Mouse (Mus musculus): ENCODE results near the gene Trmt13. TPM values are rescaled to one million over a fixed set of nuclear protein-coding genes. Genes with fewer than 3 reads are reported as not detected.

Gene Trmt13
- polyA plus RNA-seq, 1 experiment from 2014 or later = 28.6 TPM

- Histone ChIP-seq H3K36me3 (ENCODE audit: control insufficient read depth, insufficient read depth, low read length) (no peaks in the 10 kb centered on the region; the same call in 1 of the 2 replicates), H3K9ac (ENCODE audit: low read length) (no peak overlapping the region), H3K27ac (ENCODE audit: low read depth, low read length) (no peak overlapping the region), H3K27me3 (ENCODE audit: control insufficient read depth, insufficient read depth, low read length) (no peaks in the 10 kb centered on the region), H3K9me3 (ENCODE audit: control insufficient read depth, low read length) (no peaks in the 10 kb centered on the region), H3K4me3 (ENCODE audit: low read depth, low read length) (no peak overlapping the region), H3K4me2 (ENCODE audit: low read depth, low read length, severe bottlenecking) (no peak overlapping the region), H3K4me1 (replicated peaks; ENCODE audit: control insufficient read depth, insufficient read depth, low read length) (no peaks in the 10 kb centered on the region)
- WGBS = 96% methylated on average over 5 of the region's 5 CpGs
- ATAC-seq (replicated peaks; ENCODE audit: low FRiP score) (no peak), DNase-seq (ENCODE audit: low spot score) (no peak)
These were observed 63.0 kb downstream of the Trmt13 start for GRCm38 (mm10) chr3:116551362-116551761.

- Histone ChIP-seq H3K27me3 (ENCODE audit: control insufficient read depth, insufficient read depth, low read length) (no peaks in the 10 kb centered on the region), H3K4me2 (ENCODE audit: low read depth, low read length, severe bottlenecking) (no peak overlapping the region), H3K9ac (ENCODE audit: low read length) (no peak overlapping the region), H3K36me3 (ENCODE audit: control insufficient read depth, insufficient read depth, low read length) (no peaks in the 10 kb centered on the region; the same call in 1 of the 2 replicates), H3K27ac (ENCODE audit: low read depth, low read length) (no peak overlapping the region), H3K9me3 (ENCODE audit: control insufficient read depth, low read length) (no peaks in the 10 kb centered on the region), H3K4me1 (replicated peaks; ENCODE audit: control insufficient read depth, insufficient read depth, low read length) (no peaks in the 10 kb centered on the region), H3K4me3 (ENCODE audit: low read depth, low read length) (no peak overlapping the region)
- ATAC-seq (replicated peaks; ENCODE audit: low FRiP score) (no peak), DNase-seq (ENCODE audit: low spot score) (no peak)
- 90% methylated on average over 5 of the region's 5 CpGs for WGBS
These were observed 67.0 kb downstream of the Trmt13 start for GRCm38 (mm10) chr3:116547430-116547829.

GRCm38 (mm10) chr3:116542532-116542931, 71.9 kb downstream of the Trmt13 start:
- Histone ChIP-seq H3K36me3 (ENCODE audit: control insufficient read depth, insufficient read depth, low read length) (peaks cover 3% of the 10 kb centered on the region; the same call in 1 of the 2 replicates), H3K9me3 (ENCODE audit: control insufficient read depth, low read length) (no peaks in the 10 kb centered on the region), H3K4me2 (ENCODE audit: low read depth, low read length, severe bottlenecking) (no peak overlapping the region), H3K9ac (ENCODE audit: low read length) (no peak overlapping the region), H3K4me1 (replicated peaks; ENCODE audit: control insufficient read depth, insufficient read depth, low read length) (no peaks in the 10 kb centered on the region), H3K27me3 (ENCODE audit: control insufficient read depth, insufficient read depth, low read length) (no peaks in the 10 kb centered on the region), H3K4me3 (ENCODE audit: low read depth, low read length) (no peak overlapping the region), H3K27ac (ENCODE audit: low read depth, low read length) (no peak overlapping the region)
- ATAC-seq (replicated peaks; ENCODE audit: low FRiP score) = no peak
- DNase-seq (ENCODE audit: low spot score) = no peak
- WGBS = 86% methylated on average over 3 of the region's 3 CpGs

- H3K4me1 ChIP-seq (replicated peaks; ENCODE audit: control insufficient read depth, insufficient read depth, low read length) = no peaks in the 10 kb centered on the region
- H3K9ac ChIP-seq (ENCODE audit: low read length) = no peak overlapping the region
- H3K27me3 ChIP-seq (ENCODE audit: control insufficient read depth, insufficient read depth, low read length) = no peaks in the 10 kb centered on the region
- peaks cover 3% of the 10 kb centered on the region; the same call in 1 of the 2 replicates for H3K36me3 ChIP-seq (ENCODE audit: control insufficient read depth, insufficient read depth, low read length)
- no peak for ATAC-seq (replicated peaks; ENCODE audit: low FRiP score)
- H3K4me3 ChIP-seq (ENCODE audit: low read depth, low read length) = no peak overlapping the region
- H3K27ac ChIP-seq (ENCODE audit: low read depth, low read length) = no peak overlapping the region
- WGBS = 84% methylated on average over 2 of the region's 2 CpGs
- H3K9me3 ChIP-seq (ENCODE audit: control insufficient read depth, low read length) = no peaks in the 10 kb centered on the region
- H3K4me2 ChIP-seq (ENCODE audit: low read depth, low read length, severe bottlenecking) = no peak overlapping the region
- DNase-seq (ENCODE audit: low spot score) = no peak
These were observed 72.3 kb downstream of the Trmt13 start for GRCm38 (mm10) chr3:116542070-116542469.

- Histone ChIP-seq H3K4me3 (ENCODE audit: low read depth, low read length) (no peak overlapping the region), H3K9me3 (ENCODE audit: control insufficient read depth, low read length) (no peaks in the 10 kb centered on the region), H3K4me2 (ENCODE audit: low read depth, low read length, severe bottlenecking) (no peak overlapping the region), H3K27ac (ENCODE audit: low read depth, low read length) (no peak overlapping the region), H3K27me3 (ENCODE audit: control insufficient read depth, insufficient read depth, low read length) (no peaks in the 10 kb centered on the region), H3K4me1 (replicated peaks; ENCODE audit: control insufficient read depth, insufficient read depth, low read length) (no peaks in the 10 kb centered on the region), H3K9ac (ENCODE audit: low read length) (no peak overlapping the region), H3K36me3 (ENCODE audit: control insufficient read depth, insufficient read depth, low read length) (peaks cover 3% of the 10 kb centered on the region; the same call in 1 of the 2 replicates)
- ATAC-seq (replicated peaks; ENCODE audit: low FRiP score) = no peak
- WGBS = 61% methylated on average over 6 of the region's 6 CpGs
- no peak for DNase-seq (ENCODE audit: low spot score)
These were observed 77.2 kb downstream of the Trmt13 start for GRCm38 (mm10) chr3:116537200-116537573.

- H3K4me3 ChIP-seq (ENCODE audit: low read depth, low read length) = no peak overlapping the region
- ATAC-seq (replicated peaks; ENCODE audit: low FRiP score) = no peak
- no peak overlapping the region for H3K27ac ChIP-seq (ENCODE audit: low read depth, low read length)
- DNase-seq (ENCODE audit: low spot score) = no peak
- H3K4me2 ChIP-seq (ENCODE audit: low read depth, low read length, severe bottlenecking) = no peak overlapping the region
- H3K4me1 ChIP-seq (replicated peaks; ENCODE audit: control insufficient read depth, insufficient read depth, low read length) = no peaks in the 10 kb centered on the region
- H3K9me3 ChIP-seq (ENCODE audit: control insufficient read depth, low read length) = no peaks in the 10 kb centered on the region
- H3K27me3 ChIP-seq (ENCODE audit: control insufficient read depth, insufficient read depth, low read length) = no peaks in the 10 kb centered on the region
- H3K9ac ChIP-seq (ENCODE audit: low read length) = no peak overlapping the region
- peaks cover 3% of the 10 kb centered on the region; the same call in 1 of the 2 replicates for H3K36me3 ChIP-seq (ENCODE audit: control insufficient read depth, insufficient read depth, low read length)
- 90% methylated on average over 16 of the region's 16 CpGs for WGBS
These were observed 77.8 kb downstream of the Trmt13 start for GRCm38 (mm10) chr3:116536428-116537199.

Other genes with a start within 250 kb of the Trmt13 start
- gene Cdc14a, start 190.6 kb downstream of the Trmt13 start, polyA plus RNA-seq (2014; fragmentation: Nextera tagmentation; extraction: Ambion mirVana) = 23.0 and 23.2 TPM in 2 replicates
- gene Rtca, start 106.4 kb downstream of the Trmt13 start, polyA plus RNA-seq (2014; fragmentation: Nextera tagmentation; extraction: Ambion mirVana) = 112 and 117 TPM in 2 replicates
- gene Dbt, start 101.5 kb downstream of the Trmt13 start, polyA plus RNA-seq (2014; fragmentation: Nextera tagmentation; extraction: Ambion mirVana) = 13.5 and 14.4 TPM in 2 replicates
- gene Lrrc39, start 51.6 kb downstream of the Trmt13 start, polyA plus RNA-seq (2014; fragmentation: Nextera tagmentation; extraction: Ambion mirVana) = 0.72 and 0.85 TPM in 2 replicates
- 41.4 and 42.6 TPM in 2 replicates for gene Sass6, start 19.6 kb downstream of the Trmt13 start, polyA plus RNA-seq (2014; fragmentation: Nextera tagmentation; extraction: Ambion mirVana)
- 83.2 and 88.1 TPM in 2 replicates for gene Mfsd14a, start 48.1 kb upstream of the Trmt13 start, polyA plus RNA-seq (2014; fragmentation: Nextera tagmentation; extraction: Ambion mirVana)
- gene Gm43191, start 66.7 kb upstream of the Trmt13 start, polyA plus RNA-seq (2014; fragmentation: Nextera tagmentation; extraction: Ambion mirVana) = not detected in 2 replicates
- 8.4 and 11.2 TPM in 2 replicates for gene Slc35a3, start 98.2 kb upstream of the Trmt13 start, polyA plus RNA-seq (2014; fragmentation: Nextera tagmentation; extraction: Ambion mirVana)
- gene Agl, start 193.6 kb upstream of the Trmt13 start, polyA plus RNA-seq (2014; fragmentation: Nextera tagmentation; extraction: Ambion mirVana) = 14.9 and 17.4 TPM in 2 replicates
- 11.3 and 12.2 TPM in 2 replicates for gene Frrs1, start 244.9 kb upstream of the Trmt13 start, polyA plus RNA-seq (2014; fragmentation: Nextera tagmentation; extraction: Ambion mirVana)